Mouse (Mus musculus) stomach, postnatal 0 days (tissue): ENCODE data around the gene Peak1. TPM values are rescaled to one million over a fixed set of nuclear protein-coding genes. Genes with fewer than 3 reads are reported as not detected.
"Not testable (repeated sequence)": the region's sequence is repeated elsewhere in the genome, so short reads cannot be mapped to it uniquely, and the experiment has no call there.

Experiments used
- ATAC-seq: fragments of 200-750 bp; cut with Nextera tagmentation; 2 replicates; pipeline ENCODE4 v1.8.0; 2017; ENCODE audit not compliant: low FRiP score, low TSS enrichment
- DNase-seq: peaks from one replicate; pipeline ENCODE4 v3.0.0-alpha.2; 2016; ENCODE audit warnings: low spot score
- H3K27ac ChIP-seq: fragments of 300-500 bp; sonication (generic); replicated peaks from 2 replicates; pipeline ENCODE4 v1.5.1; 2014; ENCODE audit warnings: mild to moderate bottlenecking, control low read depth
- H3K27me3 ChIP-seq: fragments of 300-500 bp; sonication (generic); 2 replicates; pipeline ENCODE4 v1.6.1; 2014; ENCODE audit warnings: low read length; ENCODE audit not compliant: control insufficient read depth, insufficient read depth
- H3K36me3 ChIP-seq: fragments of 300-500 bp; sonication (generic); 2 replicates; pipeline ENCODE4 v1.6.1; 2014; ENCODE audit warnings: low read length, mixed read lengths; ENCODE audit not compliant: control insufficient read depth, insufficient read depth
- H3K4me1 ChIP-seq: fragments of 300-500 bp; sonication (generic); replicated peaks from 2 replicates; pipeline ENCODE4 v1.6.1; 2014; ENCODE audit warnings: antibody characterized with exemption; ENCODE audit not compliant: control insufficient read depth, insufficient read depth
- H3K4me2 ChIP-seq: fragments of 300-500 bp; sonication (generic); replicated peaks from 2 replicates; pipeline ENCODE4 v1.6.1; 2014; ENCODE audit warnings: low read depth, mild to moderate bottlenecking, control low read depth, moderate library complexity
- H3K4me3 ChIP-seq: fragments of 300-500 bp; sonication (generic); 2 replicates; pipeline ENCODE4 v1.5.1; 2014; ENCODE audit warnings: low read depth, low read length, control low read depth
- H3K9ac ChIP-seq: fragments of 300-500 bp; sonication (generic); 2 replicates; pipeline ENCODE4 v1.6.1; 2014; ENCODE audit warnings: mild to moderate bottlenecking, low read length, control low read depth, mixed read lengths
- H3K9me3 ChIP-seq: fragments of 300-500 bp; sonication (generic); 2 replicates; pipeline ENCODE4 v1.6.1; 2016; ENCODE audit warnings: low read length; ENCODE audit not compliant: control insufficient read depth
- CTCF ChIP-seq: IDR thresholded peaks from 2 replicates; pipeline ENCODE4 v1.5.1; 2016; ENCODE audit warnings: antibody characterized with exemption, low read depth, mild to moderate bottlenecking, moderate library complexity
- EP300 ChIP-seq: optimal IDR thresholded peaks from 2 replicates; pipeline ENCODE3; 2016; ENCODE audit warnings: antibody characterized with exemption
- WGBS: fragments of 180-500 bp; shearing (Covaris S2); extraction: QIAGEN DNeasy Blood & Tissue Kit; methylation state at CpG from one replicate; pipeline ENCODE4 v1.1.7; 2014; 5-methylcytosine and 5-hydroxymethylcytosine counted together
- polyA plus RNA-seq: library from polyadenylated mRNA; unstranded; fragments of >200 nt; fragmentation: Nextera tagmentation; extraction: Ambion mirVana; gene quantifications from 2 replicates; pipeline ENCODE4 v1.2.1, GENCODE M21; 2015

The Peak1 gene
- polyA plus RNA-seq, 1 experiment from 2014 or later: 4.5 TPM

GRCm38 (mm10) chr9:56462606-56463005 lies 44.7 kb upstream of the Peak1 start:
- Histone ChIP-seq H3K4me3 (no peak overlapping the region), H3K27me3 (no peaks in the 10 kb centered on the region), H3K4me1 (peaks cover 8% of the 10 kb centered on the region; the same call in 1 of the 2 replicates), H3K4me2 (no peak overlapping the region), H3K9ac (no peak overlapping the region), H3K9me3 (no peaks in the 10 kb centered on the region), H3K36me3 (no peaks in the 10 kb centered on the region), H3K27ac (no peak overlapping the region)
- TF ChIP-seq CTCF (no peak), EP300 (no peak)
- no peak for ATAC-seq
- WGBS: 93% methylated on average over 1 of the region's 1 CpGs
- DNase-seq: no peak

- WGBS: 35% methylated on average over 5 of the region's 5 CpGs
- Histone ChIP-seq H3K36me3 (no peaks in the 10 kb centered on the region), H3K4me3 (no peak overlapping the region), H3K9me3 (no peaks in the 10 kb centered on the region), H3K9ac (no peak overlapping the region), H3K4me2 (no peak overlapping the region), H3K27ac (no peak overlapping the region), H3K27me3 (no peaks in the 10 kb centered on the region), H3K4me1 (peaks cover 8% of the 10 kb centered on the region; the same call in 1 of the 2 replicates)
- no peak for DNase-seq
- ATAC-seq: no peak
- no peak for TF ChIP-seq CTCF
- no peak for TF ChIP-seq EP300
Measured at GRCm38 (mm10) chr9:56460987-56461386, 43.1 kb upstream of the Peak1 start.

- no peaks in the 10 kb centered on the region for H3K4me1 ChIP-seq
- 77% methylated on average over 3 of the region's 3 CpGs for WGBS
- H3K36me3 ChIP-seq: no peaks in the 10 kb centered on the region
- no peak overlapping the region for H3K9ac ChIP-seq
- ATAC-seq: peak; percentile 64; the same call in 1 of the 2 replicates
- no peak overlapping the region; the same call in 1 of the 2 replicates for H3K27ac ChIP-seq
- DNase-seq: peak; percentile 50
- H3K27me3 ChIP-seq: no peaks in the 10 kb centered on the region
- no peak for TF ChIP-seq EP300
- no peak for TF ChIP-seq CTCF
- no peak overlapping the region for H3K4me2 ChIP-seq
- H3K4me3 ChIP-seq: no peak overlapping the region
- H3K9me3 ChIP-seq: no peaks in the 10 kb centered on the region
Measured at GRCm38 (mm10) chr9:56456426-56456825, 38.6 kb upstream of the Peak1 start.

- Histone ChIP-seq H3K36me3 (no peaks in the 10 kb centered on the region), H3K9me3 (no peaks in the 10 kb centered on the region), H3K4me1 (no peaks in the 10 kb centered on the region), H3K9ac (no peak overlapping the region), H3K27ac (no peak overlapping the region), H3K27me3 (no peaks in the 10 kb centered on the region), H3K4me3 (no peak overlapping the region), H3K4me2 (no peak overlapping the region)
- ATAC-seq (no peak), DNase-seq (no peak)
- 80% methylated on average over 2 of the region's 2 CpGs for WGBS
- TF ChIP-seq CTCF (no peak), EP300 (no peak)
Measured at GRCm38 (mm10) chr9:56453038-56453815, 35.4 kb upstream of the Peak1 start.

- ATAC-seq (no peak), DNase-seq (no peak)
- H3K9ac ChIP-seq: no peak overlapping the region
- no peak overlapping the region for H3K27ac ChIP-seq
- no peaks in the 10 kb centered on the region for H3K4me1 ChIP-seq
- no peaks in the 10 kb centered on the region for H3K36me3 ChIP-seq
- WGBS: 84% methylated on average over 6 of the region's 6 CpGs
- H3K4me2 ChIP-seq: no peak overlapping the region
- H3K9me3 ChIP-seq: no peaks in the 10 kb centered on the region
- TF ChIP-seq EP300 (no peak), CTCF (no peak)
- H3K4me3 ChIP-seq: no peak overlapping the region
- H3K27me3 ChIP-seq: no peaks in the 10 kb centered on the region
Measured at GRCm38 (mm10) chr9:56451570-56451969, 33.7 kb upstream of the Peak1 start.

GRCm38 (mm10) chr9:56439699-56440098 lies 21.8 kb upstream of the Peak1 start:
- WGBS: 65% methylated on average over 7 of the region's 7 CpGs
- no peaks in the 10 kb centered on the region for H3K9me3 ChIP-seq
- no peaks in the 10 kb centered on the region for H3K36me3 ChIP-seq
- TF ChIP-seq CTCF (no peak), EP300 (no peak)
- H3K4me2 ChIP-seq: no peak overlapping the region
- no peak overlapping the region for H3K9ac ChIP-seq
- no peak overlapping the region for H3K4me3 ChIP-seq
- H3K4me1 ChIP-seq: no peaks in the 10 kb centered on the region
- H3K27ac ChIP-seq: no peak overlapping the region
- ATAC-seq: no peak
- DNase-seq: no peak
- no peaks in the 10 kb centered on the region for H3K27me3 ChIP-seq

- not testable (repeated sequence) for H3K4me1 ChIP-seq, H3K27me3 ChIP-seq, H3K4me2 ChIP-seq, H3K27ac ChIP-seq, H3K9ac ChIP-seq, ATAC-seq, DNase-seq, H3K36me3 ChIP-seq, H3K4me3 ChIP-seq, H3K9me3 ChIP-seq
- WGBS: 94% methylated on average over 20 of the region's 29 CpGs
Measured at GRCm38 (mm10) chr9:56437300-56437892, 19.5 kb upstream of the Peak1 start.
